Mouse (Mus musculus) heart, postnatal 25 days (tissue): ENCODE results near the gene Sorbs2. TPM values are rescaled to one million over a fixed set of nuclear protein-coding genes. Genes with fewer than 3 reads are reported as not detected.

Source experiments
- DNase-seq: peaks from one replicate; pipeline ENCODE4 v3.0.0; 2022; ENCODE audit warnings: low spot score
- intact Hi-C: fragments of 180-260 bp; cut with DNase I; formaldehyde crosslinking; loops from one replicate; pipeline ENCODE4 v1.15.1; 2025
- total RNA-seq, 2 experiments: library from RNA; stranded (reverse); gene quantifications; 2 replicates each; pipeline ENCODE4 v1.2.3; 2021

Sorbs2 gene
- total RNA-seq, 2 experiments from 2014 or later: 572 to 611 TPM

GRCm38 (mm10) chr8:45614610-45615009, 107.0 kb downstream of the Sorbs2 start:
- intact Hi-C loops: no loop called here
- no peak for DNase-seq

- intact Hi-C loops: no loop called here
- no peak for DNase-seq
Observed at GRCm38 (mm10) chr8:45615050-45615449, 107.5 kb downstream of the Sorbs2 start.

- no peak for DNase-seq
- intact Hi-C loops: no loop called here
Observed at GRCm38 (mm10) chr8:45615551-45615950, 108.0 kb downstream of the Sorbs2 start.

- intact Hi-C loops: no loop called here
- no peak for DNase-seq
Observed at GRCm38 (mm10) chr8:45621576-45622178, 114.1 kb downstream of the Sorbs2 start.

- intact Hi-C loops: no loop called here
- no peak for DNase-seq
Observed at GRCm38 (mm10) chr8:45626406-45626805, 118.8 kb downstream of the Sorbs2 start.

- DNase-seq: no peak
- intact Hi-C loops: no loop called here
Observed at GRCm38 (mm10) chr8:45627246-45628241, 120.0 kb downstream of the Sorbs2 start.

GRCm38 (mm10) chr8:45628421-45629065, 121.0 kb downstream of the Sorbs2 start:
- intact Hi-C loops: no loop called here
- DNase-seq: no peak

GRCm38 (mm10) chr8:45629066-45629430, 121.5 kb downstream of the Sorbs2 start:
- intact Hi-C loops: no loop called here
- no peak for DNase-seq

GRCm38 (mm10) chr8:45631023-45631422, 123.4 kb downstream of the Sorbs2 start:
- intact Hi-C loops: no loop called here
- no peak for DNase-seq

- no peak for DNase-seq
- intact Hi-C loops: no loop called here
Observed at GRCm38 (mm10) chr8:45635155-45635554, 127.6 kb downstream of the Sorbs2 start.

- intact Hi-C loops: no loop called here
- DNase-seq: no peak
Observed at GRCm38 (mm10) chr8:45637745-45638144, 130.2 kb downstream of the Sorbs2 start.

- DNase-seq: no peak
- intact Hi-C loops: no loop called here
Observed at GRCm38 (mm10) chr8:45639444-45639843, 131.9 kb downstream of the Sorbs2 start.

GRCm38 (mm10) chr8:45644651-45645050, 137.1 kb downstream of the Sorbs2 start:
- intact Hi-C loops: loop anchor here (1.0 kb wide), 1 partner anchor 12 kb away; no protein-coding TSS in a partner anchor
- no peak for DNase-seq

GRCm38 (mm10) chr8:45649063-45649462, 141.5 kb downstream of the Sorbs2 start:
- no peak for DNase-seq
- intact Hi-C loops: no loop called here

- intact Hi-C loops: no loop called here
- DNase-seq: no peak
Observed at GRCm38 (mm10) chr8:45649966-45650365, 142.4 kb downstream of the Sorbs2 start.

GRCm38 (mm10) chr8:45658021-45658420, 150.4 kb downstream of the Sorbs2 start:
- DNase-seq: no peak
- intact Hi-C loops: no loop called here

GRCm38 (mm10) chr8:45658458-45659325, 151.1 kb downstream of the Sorbs2 start:
- DNase-seq: peak; percentile 8

GRCm38 (mm10) chr8:45659473-45659872, 151.9 kb downstream of the Sorbs2 start:
- intact Hi-C loops: no loop called here

More at GRCm38 (mm10) chr8:45658458-45659325, 151.1 kb downstream of the Sorbs2 start:
- intact Hi-C loops: no loop called here

GRCm38 (mm10) chr8:45660570-45660969, 153.0 kb downstream of the Sorbs2 start:
- intact Hi-C loops: loop anchor here (5.0 kb wide), 2 partner anchors 53 to 62 kb away; no protein-coding TSS in a partner anchor
- no peak for DNase-seq

More at GRCm38 (mm10) chr8:45659473-45659872, 151.9 kb downstream of the Sorbs2 start:
- no peak for DNase-seq
